Mouse (Mus musculus) E14TG2a.4 (cell line): ENCODE results near the gene Tenm2.

Experiments used
- CTCF ChIP-seq: conservative IDR thresholded peaks from 2 replicates; pipeline ENCODE4 v1.5.1; 2014; ENCODE audit warnings: low read length
- NANOG ChIP-seq: IDR thresholded peaks from 2 replicates; pipeline ENCODE4 v1.6.1; 2014; ENCODE audit warnings: borderline replicate concordance, low read length, mixed read lengths
- POU5F1 ChIP-seq: IDR thresholded peaks from 2 replicates; pipeline ENCODE4 v1.6.1; 2014; ENCODE audit warnings: low read length, borderline replicate concordance

GRCm38 (mm10) chr11:36167766-36168318, 1067.9 kb downstream of the Tenm2 start:
- TF ChIP-seq CTCF (no peak), POU5F1 (no peak), NANOG (no peak)
